Mouse (Mus musculus) retina, postnatal 7 days (tissue): ENCODE results near the gene Neu3.
"Not testable (repeated sequence)": the region's sequence is repeated elsewhere in the genome, so short reads cannot be mapped to it uniquely, and the experiment has no call there.

ENCODE experiments used
- DNase-seq: peaks from one replicate; pipeline ENCODE4 v3.0.0-alpha.2; 2012; ENCODE audit warnings: low read depth, low spot score

Neu3 gene

DNA sequence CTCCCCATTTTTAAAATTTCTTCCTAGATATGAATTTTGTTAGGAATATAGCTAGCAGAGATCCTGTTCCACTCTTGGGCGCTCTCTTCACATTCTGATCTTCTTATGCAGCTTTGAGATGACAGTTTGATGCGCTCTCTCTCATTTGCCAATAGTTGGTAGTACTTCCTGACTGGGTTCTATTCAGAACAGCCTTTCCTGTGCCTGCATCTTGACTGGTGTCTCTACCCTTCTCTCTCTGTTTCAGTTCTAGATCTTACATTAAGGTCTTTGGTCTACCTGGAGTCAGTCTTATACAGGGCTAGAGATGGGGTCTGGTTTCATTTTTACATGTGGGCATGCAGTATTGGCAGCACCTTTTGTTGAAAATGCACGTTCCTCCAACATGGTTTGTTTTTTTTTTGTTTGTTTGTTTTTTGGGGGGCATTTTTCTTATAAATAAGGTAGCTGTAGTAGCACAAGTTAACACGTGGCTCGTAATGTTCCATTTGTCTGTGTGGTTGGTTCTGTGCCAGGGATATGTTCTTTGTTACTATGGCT, 6.2 kb upstream of the Neu3 start:
- DNase-seq = no peak

DNA sequence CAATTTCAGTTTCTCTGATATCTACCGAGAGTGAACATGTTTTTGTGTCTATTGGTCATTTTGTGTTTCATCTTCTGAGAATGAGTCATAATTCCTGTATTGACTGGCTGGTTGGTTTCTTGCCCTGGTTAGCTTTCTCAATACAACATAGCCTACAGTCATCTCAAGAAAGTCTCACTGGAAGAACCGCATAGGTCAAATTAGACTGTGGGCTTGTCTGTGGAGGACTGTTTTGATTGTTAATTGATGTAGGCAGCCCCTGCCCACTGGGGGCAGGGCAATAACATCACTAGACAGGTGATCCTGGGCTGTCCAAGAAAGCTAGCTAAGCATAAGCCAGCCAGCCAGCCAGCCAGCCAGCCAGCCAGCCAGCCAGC, 5.6 kb upstream of the Neu3 start:
- no peak for DNase-seq

DNA sequence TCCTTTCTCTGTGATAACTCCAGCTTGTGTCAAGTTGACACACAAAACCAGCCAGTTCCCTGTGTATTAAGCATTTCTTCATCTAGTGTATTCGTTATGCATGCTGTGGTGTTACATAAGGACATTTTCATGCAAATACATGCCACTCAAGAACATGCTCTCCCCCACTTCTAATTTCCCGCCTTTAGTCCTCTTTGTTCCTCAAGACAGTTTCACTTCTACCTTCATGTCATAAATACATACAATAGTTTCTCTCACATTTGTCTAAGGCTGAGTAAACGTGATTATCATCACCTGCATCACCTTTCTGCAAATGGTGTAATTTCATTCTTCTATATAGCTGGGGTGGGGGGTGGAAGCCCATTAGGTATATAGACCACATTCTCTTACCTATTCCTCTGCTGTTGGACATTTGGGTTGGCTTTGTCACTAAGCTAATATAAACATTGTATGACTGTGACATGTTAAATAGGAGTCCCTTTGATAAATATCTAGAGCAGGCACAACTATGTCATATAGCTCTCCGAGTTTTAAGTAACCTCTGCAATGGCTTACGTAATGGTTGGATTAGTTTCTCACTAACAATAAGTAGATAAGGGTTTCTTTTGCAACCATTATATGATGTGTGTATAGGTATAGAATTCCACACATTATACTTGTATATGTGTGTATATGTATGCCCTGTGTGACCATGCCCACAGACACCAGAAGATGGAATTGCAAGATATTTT, 5.1 kb upstream of the Neu3 start:
- DNase-seq = no peak

DNA sequence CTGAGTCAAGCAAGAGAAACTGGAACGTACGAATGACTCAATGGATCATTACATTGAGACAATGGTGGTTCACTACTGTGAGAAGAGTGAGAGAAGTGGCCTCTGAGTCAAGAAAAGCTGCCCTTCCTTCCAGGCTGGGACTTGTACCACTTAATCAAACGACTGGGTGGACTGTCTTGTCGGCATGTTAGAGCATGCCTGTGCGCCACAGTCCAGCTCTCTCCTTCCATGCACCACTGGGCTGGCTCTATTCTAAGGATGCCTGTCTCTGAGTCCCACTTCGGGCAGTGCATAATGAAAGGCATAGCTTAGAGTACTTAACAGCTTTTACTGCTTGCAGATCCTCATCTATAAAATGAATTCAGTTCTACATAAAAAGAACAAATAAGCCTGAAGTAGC, 2.1 kb downstream of the Neu3 start:
- no peak for DNase-seq

DNA sequence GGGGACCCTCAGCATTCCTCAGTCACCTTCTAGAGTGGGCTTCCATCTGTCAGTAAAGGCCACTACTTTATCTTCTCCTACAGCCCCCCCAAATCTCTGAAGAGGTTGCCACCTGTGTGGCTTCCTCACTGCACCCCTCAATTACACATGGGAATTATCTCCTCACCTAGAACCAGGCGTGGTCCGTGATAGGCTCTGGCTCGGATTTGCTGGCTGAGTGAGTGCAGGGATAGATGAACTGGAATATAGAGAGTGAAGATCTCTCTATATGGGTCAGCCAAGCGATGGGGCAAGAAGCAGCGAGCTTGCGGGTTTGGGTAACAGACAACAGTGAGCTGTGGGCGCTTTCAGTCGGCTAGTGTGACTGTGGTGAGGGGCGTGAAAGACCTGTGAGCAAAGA, 2.7 kb downstream of the Neu3 start:
- DNase-seq = no peak

DNA sequence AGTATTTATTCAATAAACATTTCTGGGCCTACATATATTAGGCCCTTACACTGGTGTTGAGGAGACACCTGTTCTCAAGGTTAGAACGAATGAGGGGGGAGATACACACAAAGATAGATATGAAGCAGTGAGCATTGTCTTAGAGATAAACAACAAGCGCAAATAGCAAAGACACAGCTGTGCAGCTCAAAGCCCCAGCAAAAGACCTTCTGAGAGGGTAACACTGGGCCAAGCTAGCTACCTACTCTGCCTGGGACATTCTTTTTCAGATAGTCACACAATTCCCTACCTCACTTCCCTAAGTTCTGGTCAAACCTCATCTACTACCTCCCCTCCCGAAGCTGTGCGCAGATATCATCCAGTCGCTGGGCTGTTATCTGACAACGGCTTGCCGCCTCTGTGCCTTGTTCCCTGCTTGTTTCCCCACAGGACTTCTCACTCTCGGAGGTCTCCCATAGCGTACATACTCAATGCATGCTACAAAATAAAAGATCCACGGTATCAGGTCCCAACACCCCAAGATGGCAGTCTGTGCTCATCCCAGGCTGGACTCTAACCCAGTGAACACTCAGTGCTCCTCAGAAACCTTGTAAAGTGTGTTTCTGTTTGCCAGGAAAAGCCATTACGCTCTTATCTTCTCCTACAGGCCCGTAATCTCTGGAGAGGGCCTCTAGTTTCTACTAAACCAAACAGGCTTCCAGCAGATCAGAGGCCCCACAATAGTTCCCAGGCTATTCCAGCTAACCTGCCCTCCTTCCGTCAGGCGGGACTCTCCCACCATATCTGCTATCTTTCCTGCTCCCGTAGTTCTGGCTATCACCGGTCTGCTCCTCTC, 3.4 kb downstream of the Neu3 start:
- DNase-seq = no peak

DNA sequence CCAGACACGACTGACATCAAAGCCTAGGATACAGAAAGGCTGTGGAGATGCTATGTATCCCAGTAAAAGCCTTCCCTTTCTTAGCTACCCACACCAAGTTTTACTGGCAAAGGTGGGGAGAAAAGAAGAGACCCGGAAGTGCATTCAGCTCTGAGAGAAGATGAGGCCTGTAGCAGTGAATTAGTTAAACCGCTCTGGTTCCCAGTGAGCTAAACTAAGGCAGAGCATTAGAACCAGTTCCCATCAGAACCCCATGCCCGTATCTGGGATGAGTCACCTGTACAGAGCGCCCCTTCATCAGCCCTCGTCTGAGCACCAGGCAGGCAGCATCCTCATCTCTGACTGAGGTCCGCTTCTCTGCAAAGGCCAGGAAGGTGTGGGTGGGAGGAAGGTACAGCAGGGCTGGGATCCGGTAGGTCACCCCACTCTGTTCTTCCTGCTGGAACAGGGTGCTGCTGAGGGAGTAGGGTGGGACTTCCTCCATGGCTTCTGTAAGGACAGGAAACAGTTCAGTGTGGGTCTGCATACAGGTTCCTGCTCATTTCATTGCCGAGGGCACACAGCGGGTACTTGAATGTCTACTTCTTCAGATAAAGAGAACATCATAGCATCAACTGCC, 5.1 kb downstream of the Neu3 start:
- no peak for DNase-seq

DNA sequence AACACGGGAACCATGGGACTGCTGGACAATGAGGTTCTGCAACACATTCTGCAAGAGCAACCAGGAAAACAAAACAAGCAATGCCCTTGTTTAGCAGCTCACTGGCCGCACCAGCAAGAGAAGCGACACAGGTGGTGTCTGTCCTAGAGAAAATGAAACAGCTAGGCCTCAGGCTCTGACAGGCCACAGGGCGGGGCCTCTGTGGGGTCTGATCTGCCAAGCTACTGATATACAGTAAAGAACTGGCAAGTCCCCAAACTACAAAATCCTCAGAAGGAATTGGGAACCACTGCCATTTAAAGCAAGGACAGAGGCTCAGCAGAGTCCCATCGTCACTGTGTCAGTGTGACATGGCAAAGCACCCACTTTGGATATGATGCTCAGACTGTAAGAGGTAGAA, 5.8 kb downstream of the Neu3 start:
- DNase-seq = no peak

DNA sequence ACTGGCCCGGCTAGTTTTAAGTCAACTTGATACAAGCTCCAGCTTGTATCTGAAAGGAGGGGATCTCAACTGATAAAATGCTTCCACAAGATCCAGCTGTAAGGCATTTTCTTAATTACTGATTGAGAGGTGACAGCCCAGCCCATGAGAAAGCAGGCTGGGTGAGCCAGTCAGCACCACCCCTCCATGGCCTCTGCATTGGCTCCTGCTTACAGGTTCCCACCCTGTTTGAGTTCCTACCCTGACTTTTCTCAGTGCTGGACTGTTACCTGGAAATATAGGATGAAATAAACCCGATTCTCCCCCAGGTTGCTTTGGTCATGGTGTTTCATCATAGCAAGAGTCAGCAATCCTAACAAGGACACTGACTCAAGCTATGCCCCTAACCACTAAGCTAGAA, 6.3 kb downstream of the Neu3 start:
- no peak for DNase-seq

DNA sequence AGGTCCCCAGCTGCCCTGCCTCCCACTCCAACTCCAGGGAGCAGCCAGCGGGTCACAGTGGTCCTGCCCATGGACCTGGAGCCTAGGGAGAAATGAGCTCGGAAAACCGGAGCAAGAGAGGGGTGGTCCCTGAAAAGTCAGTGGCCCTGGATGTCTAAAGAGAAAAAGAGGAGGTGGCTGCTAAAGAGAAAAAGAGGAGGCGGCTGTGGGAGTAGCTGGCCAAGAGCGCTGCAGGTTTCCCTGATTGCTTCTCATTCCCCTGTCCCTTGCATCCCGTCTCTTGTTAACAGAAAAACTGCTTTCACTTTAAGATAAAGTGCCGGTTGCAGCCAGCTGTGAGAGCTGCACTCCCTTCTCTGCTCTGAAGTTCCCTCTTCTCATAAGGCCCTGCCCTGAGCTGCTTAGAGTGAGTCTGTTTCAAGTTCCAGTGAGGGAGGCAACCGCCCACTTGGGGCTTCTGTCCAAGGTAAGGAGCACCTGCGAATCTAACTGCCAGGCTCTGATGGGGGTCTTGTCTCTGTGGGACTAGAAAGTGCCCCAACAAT, 10.0 kb downstream of the Neu3 start:
- not testable (repeated sequence) for DNase-seq

DNA sequence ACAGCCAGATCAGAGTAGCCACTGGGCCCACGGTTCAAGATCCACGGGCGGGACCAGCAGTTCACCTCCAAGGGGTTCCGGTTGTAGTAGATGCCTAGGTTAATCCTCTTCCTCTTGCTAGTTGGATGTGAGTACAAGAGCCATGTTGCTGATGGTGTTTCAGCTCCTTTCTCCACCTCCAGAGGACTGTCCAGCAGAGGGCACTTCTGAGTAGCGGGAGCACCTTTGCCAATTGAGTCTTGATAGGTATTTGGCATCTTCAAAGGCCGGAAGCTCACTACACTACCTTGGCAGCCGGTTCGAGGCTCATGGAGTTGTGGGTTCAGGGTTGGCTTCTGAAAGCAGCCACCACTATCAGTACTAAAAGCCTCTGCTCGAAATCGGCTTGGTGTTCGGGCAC, 14.8 kb downstream of the Neu3 start:
- DNase-seq = no peak

DNA sequence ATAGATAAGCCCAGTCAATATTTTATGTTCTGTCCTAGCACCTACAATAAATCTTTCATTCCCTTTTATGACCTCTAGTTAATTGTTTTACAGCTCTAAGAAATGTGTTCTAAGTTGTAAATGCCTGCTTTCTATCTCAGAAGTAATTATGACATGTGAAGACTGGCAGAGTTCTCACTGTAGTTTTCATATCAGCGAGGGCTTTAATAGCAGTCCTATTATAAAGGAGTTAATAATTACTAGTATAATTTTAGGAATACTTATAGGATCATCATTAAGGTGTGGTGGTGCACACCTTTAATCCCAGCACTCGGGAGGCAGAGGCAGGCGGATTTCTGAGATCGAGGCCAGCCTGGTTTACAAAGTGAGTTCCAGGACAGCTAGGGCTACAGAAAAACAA, 16.6 kb downstream of the Neu3 start:
- DNase-seq = no peak

DNA sequence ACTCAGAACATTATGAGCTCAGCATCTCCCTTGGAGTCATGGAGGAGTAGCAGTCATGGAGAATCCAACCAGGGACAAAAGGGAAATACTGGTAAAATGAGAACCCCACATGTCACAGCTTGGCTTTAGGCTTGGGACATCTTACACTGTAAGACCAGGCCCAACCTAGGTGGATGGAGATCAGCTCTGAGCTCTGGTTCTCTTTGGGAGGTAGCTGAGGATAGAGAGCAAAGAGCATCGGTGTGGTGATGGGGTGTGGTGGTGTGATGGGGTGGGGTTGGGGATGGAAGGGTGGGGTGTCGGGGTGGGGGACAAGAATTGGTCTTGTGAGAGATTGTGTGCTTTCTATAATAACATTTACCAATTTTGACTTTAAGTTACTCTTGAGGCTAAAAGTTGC, 17.4 kb downstream of the Neu3 start:
- DNase-seq = no peak

DNA sequence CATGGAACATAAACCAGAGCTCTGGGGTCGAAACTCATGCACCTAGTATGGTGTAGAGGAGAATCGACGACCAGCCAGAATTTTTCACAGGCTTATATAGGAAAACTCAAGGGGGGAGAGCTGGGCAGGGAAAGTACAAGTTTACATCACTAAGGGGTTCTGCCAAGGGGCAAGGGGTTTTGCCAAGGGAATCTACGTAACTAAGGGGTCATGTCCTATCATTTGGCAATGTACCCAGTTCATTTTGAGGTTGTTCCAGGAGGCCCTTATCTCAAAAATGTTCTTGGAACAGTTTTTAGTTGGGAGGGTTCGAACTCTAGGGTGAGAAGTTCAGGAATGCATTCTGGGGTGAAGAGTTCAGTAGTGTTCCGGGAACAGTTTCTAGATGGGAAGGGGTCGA, 21.2 kb downstream of the Neu3 start:
- DNase-seq = not testable (repeated sequence)

DNA sequence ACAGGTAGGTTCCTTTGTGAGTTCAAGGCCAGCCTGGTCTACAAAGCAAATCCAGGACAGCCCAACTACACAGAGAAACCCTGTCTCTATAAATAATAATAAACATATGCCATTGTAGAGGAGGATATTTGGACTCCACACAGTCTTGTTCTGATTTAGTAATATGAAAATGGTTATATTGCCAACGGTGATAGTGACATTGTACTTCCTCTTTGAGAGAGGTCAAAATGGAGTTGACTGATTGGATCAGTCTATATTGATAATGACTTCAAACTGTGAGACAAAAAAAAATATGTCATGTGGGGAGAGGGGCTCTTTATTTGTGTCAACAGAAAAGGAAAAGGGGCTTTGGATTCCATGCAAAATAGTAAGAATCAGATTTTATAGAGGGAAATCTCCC, 22.9 kb downstream of the Neu3 start:
- no peak for DNase-seq

DNA sequence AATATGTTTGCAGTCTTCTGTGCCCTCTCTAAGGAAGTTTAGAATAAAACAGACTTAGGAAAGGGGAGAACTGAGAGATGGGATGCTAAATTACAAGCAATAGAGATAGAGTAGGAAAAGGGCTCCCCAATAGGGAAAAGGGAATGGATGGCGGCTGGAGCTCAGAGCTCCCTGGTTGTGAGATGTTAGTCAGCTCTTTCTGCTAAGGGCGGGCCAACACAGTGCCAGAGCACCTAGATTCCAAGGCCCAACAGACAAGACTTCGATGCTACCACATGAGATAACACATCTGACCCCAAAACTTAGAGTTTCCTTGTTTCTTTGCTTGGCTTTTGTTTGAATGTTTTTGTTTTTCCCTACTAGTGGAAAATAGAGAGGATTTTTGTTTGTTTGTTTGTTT, 24.2 kb downstream of the Neu3 start:
- DNase-seq = not testable (repeated sequence)

DNA sequence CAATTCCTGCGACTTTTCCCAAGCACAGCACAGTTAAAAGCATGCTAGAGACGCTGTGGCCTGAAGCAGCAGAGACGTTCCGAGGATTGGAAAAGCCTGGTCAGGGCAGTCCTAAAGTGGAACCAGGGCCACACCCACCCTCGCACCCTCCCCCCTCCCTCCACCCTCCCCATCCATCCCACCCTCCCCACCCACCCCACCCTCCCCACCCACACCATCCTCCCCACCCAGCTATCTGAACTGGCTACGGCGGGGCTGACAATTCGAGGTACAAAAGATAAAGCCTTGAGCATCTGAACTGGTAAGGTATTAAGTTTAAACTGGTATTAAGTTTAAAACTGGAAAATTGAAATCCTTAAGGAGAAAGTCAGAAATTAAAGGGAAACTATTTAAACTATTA, 24.7 kb downstream of the Neu3 start:
- DNase-seq = no peak

DNA sequence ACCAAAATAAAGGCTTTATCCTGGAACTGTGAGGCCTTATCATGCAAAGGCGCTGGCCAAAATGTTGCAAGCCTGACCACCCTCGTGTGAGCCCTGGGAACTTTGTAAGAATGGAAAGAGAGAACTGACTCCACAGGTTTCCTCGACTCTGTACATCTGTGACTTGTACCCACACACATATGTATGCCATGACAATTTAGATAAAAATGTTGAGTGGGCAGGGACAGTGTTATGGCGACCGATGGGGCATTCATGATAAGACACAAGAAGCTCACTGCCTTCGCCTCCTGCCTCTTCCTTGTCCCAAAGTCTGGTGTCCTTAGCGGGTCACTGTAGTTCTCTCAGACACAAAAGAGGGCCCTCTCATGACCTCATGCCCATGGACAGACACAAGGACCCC, 29.1 kb downstream of the Neu3 start:
- no peak for DNase-seq

DNA sequence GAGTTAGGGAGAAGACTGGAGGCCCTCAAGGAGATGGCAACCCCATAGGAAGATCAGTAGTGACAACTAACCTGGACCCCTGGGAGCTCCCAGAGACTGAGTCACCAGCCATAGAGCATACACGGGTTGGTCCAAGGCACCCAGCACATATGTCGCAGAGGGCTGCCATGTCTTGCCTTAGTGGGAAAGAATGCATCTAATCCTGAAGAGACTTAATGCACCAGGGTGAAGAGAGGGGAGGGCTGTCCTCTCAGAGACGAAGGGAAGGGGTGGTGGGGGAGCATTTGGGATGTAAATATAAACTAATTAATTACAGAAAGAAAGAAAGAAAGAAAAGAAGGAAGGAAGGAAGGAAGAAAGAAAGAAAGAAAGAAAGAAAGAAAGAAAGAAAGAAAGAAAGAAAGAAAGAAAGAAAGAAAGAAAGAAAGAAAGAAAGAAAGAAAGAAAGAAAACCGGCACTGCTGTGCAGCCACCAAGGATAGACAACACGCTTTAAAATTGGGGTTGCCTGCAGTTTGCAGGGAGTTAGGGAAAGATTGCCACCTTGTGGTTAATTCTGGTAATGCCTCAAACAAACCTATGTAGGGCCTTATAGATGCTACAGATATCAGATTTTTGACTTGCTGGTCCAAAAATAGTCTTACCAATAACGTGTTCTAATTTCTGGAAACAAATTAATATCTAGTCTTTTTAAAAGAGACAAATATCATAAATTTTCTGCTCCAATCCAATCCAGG, 30.1 kb downstream of the Neu3 start:
- DNase-seq = peak; percentile 71

DNA sequence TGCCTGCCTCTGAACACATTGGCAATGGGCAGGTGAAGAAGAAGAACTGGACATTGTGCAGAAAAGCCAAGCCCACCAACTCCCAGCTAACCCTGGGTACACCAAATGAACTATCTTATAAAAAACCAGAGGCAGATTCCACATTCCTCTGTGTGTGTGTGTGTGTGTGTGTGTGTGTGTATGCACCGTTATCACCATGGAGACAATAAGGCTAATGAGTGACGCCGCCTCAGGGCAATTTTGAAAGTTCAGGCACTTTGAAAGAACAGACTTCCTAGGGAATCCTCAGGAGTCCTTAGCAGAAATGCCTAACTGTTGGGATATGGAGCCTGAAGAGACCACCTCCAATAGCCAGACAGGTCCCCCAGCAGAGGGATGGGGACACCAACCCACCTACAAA, 31.0 kb downstream of the Neu3 start:
- DNase-seq = no peak

DNA sequence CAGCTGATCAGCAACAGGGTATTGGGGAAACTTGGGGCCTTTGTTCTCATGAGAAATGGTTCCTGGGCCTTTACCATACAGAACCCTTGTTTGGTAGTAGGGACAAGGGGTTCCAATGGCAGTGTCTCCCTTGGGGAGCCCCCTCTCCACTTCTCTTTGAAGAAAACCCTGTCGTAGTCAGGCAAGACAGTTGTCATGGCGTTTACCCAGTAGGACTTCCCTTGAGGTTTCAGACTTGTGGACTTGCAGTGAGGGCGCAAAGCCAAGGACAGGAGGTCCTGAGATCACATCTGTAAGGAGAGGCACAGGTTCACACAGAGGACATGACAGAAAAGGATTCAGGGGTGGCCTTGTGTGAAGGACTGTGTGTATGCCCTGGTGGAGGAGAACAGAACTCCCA, 31.7 kb downstream of the Neu3 start:
- DNase-seq = no peak
